Mouse (Mus musculus): ENCODE data around the gene Gm45140.

GRCm38 (mm10) chr6:87743281-87743680 is 92.3 kb downstream of the Gm45140 start:
- no peak for TF ChIP-seq EP300 (IDR thresholded peaks at IDR 0.05; ENCODE audit: low read depth in 1 of 2, low read length in 2 of 2)
- no peak for TF ChIP-seq CTCF (IDR thresholded peaks at IDR 0.05 in 2 of 3, conservative IDR thresholded peaks at IDR 0.05 in 1 of 3; ENCODE audit: control insufficient read depth in 1 of 3, insufficient read depth in 1 of 3, low read depth in 2 of 3, low read length in 3 of 3, poor library complexity in 1 of 3, severe bottlenecking in 1 of 3)
- TF ChIP-seq POLR2A (IDR thresholded peaks at IDR 0.05; ENCODE audit: control insufficient read depth in 1 of 2, insufficient read depth in 1 of 2, low read depth in 1 of 2, low read length in 2 of 2, poor library complexity in 1 of 2) = no peak
- no peak for TF ChIP-seq GATA1 (IDR thresholded peaks at IDR 0.05; ENCODE audit: low read depth, low read length)
- TF ChIP-seq MAZ (IDR thresholded peaks at IDR 0.05; ENCODE audit: low read depth, low read length) = no peak
- TF ChIP-seq HCFC1 (IDR thresholded peaks at IDR 0.05; ENCODE audit: low read depth, low read length) = no peak
